Mouse (Mus musculus): ENCODE results near the gene Cela3b.

DNA sequence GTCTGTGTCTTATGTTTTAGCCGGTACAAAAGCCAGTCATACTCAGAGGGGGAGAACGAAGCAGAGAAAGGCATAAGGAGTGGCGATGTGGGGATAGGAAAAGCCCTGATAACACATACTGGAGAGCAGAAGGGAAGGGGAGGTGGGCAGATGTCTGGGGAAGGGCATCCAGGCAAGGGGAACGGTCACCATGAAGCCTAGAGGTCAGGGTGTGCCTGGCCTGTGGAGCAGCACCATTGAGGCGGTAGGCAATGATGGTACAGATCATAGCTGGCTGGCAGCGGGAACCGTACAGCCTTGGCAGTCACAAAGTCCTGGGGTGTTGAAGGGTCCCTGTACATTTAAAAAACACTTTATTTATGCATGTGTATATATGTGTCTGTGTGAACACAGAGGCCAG is 44.4 kb upstream of the Cela3b start:
- TF ChIP-seq CTCF (IDR thresholded peaks at IDR 0.05) (no peak), POLR2A (IDR thresholded peaks at IDR 0.05; ENCODE audit: insufficient read depth, low read depth, low read length) (no peak), EP300 (IDR thresholded peaks at IDR 0.05; ENCODE audit: insufficient read depth, low read depth, low read length) (no peak)

All from heart, adult 2 months (tissue).